Mouse (Mus musculus): ENCODE data around the gene Sprn. TPM values are rescaled to one million over a fixed set of nuclear protein-coding genes. Genes with fewer than 3 reads are reported as not detected.

Gene Sprn
- polyA plus RNA-seq, 1 experiment from 2014 or later = 0.10 TPM

- H3K36me3 ChIP-seq (ENCODE audit: insufficient read depth, low read length) = no peaks in the 10 kb centered on the region
- no peak overlapping the region for H3K4me3 ChIP-seq (ENCODE audit: low read depth, low read length)
- no peak for ATAC-seq
- WGBS = 22% methylated on average over 4 of the region's 4 CpGs
- H3K27ac ChIP-seq (ENCODE audit: low read length) = no peak overlapping the region
- H3K4me1 ChIP-seq (ENCODE audit: insufficient read depth, low read depth, low read length) = no peaks in the 10 kb centered on the region
- no peaks in the 10 kb centered on the region for H3K9me3 ChIP-seq (ENCODE audit: low read length)
- peaks cover 20% of the 10 kb centered on the region; the same call in 1 of the 2 replicates for H3K27me3 ChIP-seq (replicated peaks; ENCODE audit: insufficient read depth, low read length)
- TF ChIP-seq EP300 (IDR thresholded peaks at IDR 0.05) (no peak), CTCF (IDR thresholded peaks at IDR 0.05) (no peak)
- H3K4me2 ChIP-seq (replicated peaks; ENCODE audit: low read depth, low read length) = no peak overlapping the region
- no peak for DNase-seq (ENCODE audit: low spot score)
- no peak overlapping the region for H3K9ac ChIP-seq (replicated peaks; ENCODE audit: low read depth)
These were observed 854 bp downstream of the Sprn start for GRCm38 (mm10) chr7:140153829-140154217.

GRCm38 (mm10) chr7:140153383-140153782 lies 1.3 kb downstream of the Sprn start:
- WGBS = 6% methylated on average over 28 of the region's 28 CpGs
- no peak for TF ChIP-seq CTCF (IDR thresholded peaks at IDR 0.05)
- Histone ChIP-seq H3K4me3 (ENCODE audit: low read depth, low read length) (no peak overlapping the region), H3K9ac (replicated peaks; ENCODE audit: low read depth) (no peak overlapping the region), H3K27ac (ENCODE audit: low read length) (no peak overlapping the region), H3K36me3 (ENCODE audit: insufficient read depth, low read length) (no peaks in the 10 kb centered on the region), H3K27me3 (replicated peaks; ENCODE audit: insufficient read depth, low read length) (peaks cover 20% of the 10 kb centered on the region; the same call in 1 of the 2 replicates), H3K4me2 (replicated peaks; ENCODE audit: low read depth, low read length) (peak overlapping the region; percentile 32; the same call in 1 of the 2 replicates), H3K4me1 (ENCODE audit: insufficient read depth, low read depth, low read length) (no peaks in the 10 kb centered on the region), H3K9me3 (ENCODE audit: low read length) (no peaks in the 10 kb centered on the region)
- ATAC-seq (no peak), DNase-seq (ENCODE audit: low spot score) (no peak)

GRCm38 (mm10) chr7:140144550-140144949 lies 10.1 kb downstream of the Sprn start:
- no peak overlapping the region for H3K4me3 ChIP-seq (ENCODE audit: low read depth, low read length)
- H3K27me3 ChIP-seq (replicated peaks; ENCODE audit: insufficient read depth, low read length) = no peaks in the 10 kb centered on the region
- 82% methylated on average over 4 of the region's 4 CpGs for WGBS
- no peak overlapping the region for H3K4me2 ChIP-seq (replicated peaks; ENCODE audit: low read depth, low read length)
- no peaks in the 10 kb centered on the region for H3K9me3 ChIP-seq (ENCODE audit: low read length)
- DNase-seq (ENCODE audit: low spot score) = no peak
- no peaks in the 10 kb centered on the region for H3K36me3 ChIP-seq (ENCODE audit: insufficient read depth, low read length)
- H3K4me1 ChIP-seq (ENCODE audit: insufficient read depth, low read depth, low read length) = no peaks in the 10 kb centered on the region
- TF ChIP-seq EP300 (IDR thresholded peaks at IDR 0.05) (no peak), CTCF (IDR thresholded peaks at IDR 0.05) (no peak)
- H3K9ac ChIP-seq (replicated peaks; ENCODE audit: low read depth) = no peak overlapping the region
- no peak overlapping the region for H3K27ac ChIP-seq (ENCODE audit: low read length)
- ATAC-seq = no peak

GRCm38 (mm10) chr7:140141350-140141749 lies 13.3 kb downstream of the Sprn start:
- H3K4me2 ChIP-seq (replicated peaks; ENCODE audit: low read depth, low read length) = no peak overlapping the region
- H3K4me1 ChIP-seq (ENCODE audit: insufficient read depth, low read depth, low read length) = peaks cover 3% of the 10 kb centered on the region; the same call in 1 of the 2 replicates
- ATAC-seq (0 out of 2 replicates have a peak, but pooled peaks have one; percentile 18), DNase-seq (ENCODE audit: low spot score) (peak; percentile 85)
- TF ChIP-seq EP300 (IDR thresholded peaks at IDR 0.05) (no peak), CTCF (IDR thresholded peaks at IDR 0.05) (peak; percentile 86)
- H3K36me3 ChIP-seq (ENCODE audit: insufficient read depth, low read length) = no peaks in the 10 kb centered on the region
- H3K27ac ChIP-seq (ENCODE audit: low read length) = no peak overlapping the region
- no peaks in the 10 kb centered on the region for H3K27me3 ChIP-seq (replicated peaks; ENCODE audit: insufficient read depth, low read length)
- 4% methylated on average over 14 of the region's 14 CpGs for WGBS
- no peaks in the 10 kb centered on the region for H3K9me3 ChIP-seq (ENCODE audit: low read length)
- H3K9ac ChIP-seq (replicated peaks; ENCODE audit: low read depth) = no peak overlapping the region
- no peak overlapping the region for H3K4me3 ChIP-seq (ENCODE audit: low read depth, low read length)

- no peak for DNase-seq (ENCODE audit: low spot score)
- Histone ChIP-seq H3K4me2 (replicated peaks; ENCODE audit: low read depth, low read length) (peak overlapping the region; percentile 80), H3K9me3 (ENCODE audit: low read length) (no peaks in the 10 kb centered on the region), H3K9ac (replicated peaks; ENCODE audit: low read depth) (peak overlapping the region; percentile 66), H3K27ac (ENCODE audit: low read length) (peak overlapping the region; percentile 69), H3K4me3 (ENCODE audit: low read depth, low read length) (peak overlapping the region; percentile 64), H3K4me1 (ENCODE audit: insufficient read depth, low read depth, low read length) (peaks cover 3% of the 10 kb centered on the region; the same call in 1 of the 2 replicates), H3K36me3 (ENCODE audit: insufficient read depth, low read length) (no peaks in the 10 kb centered on the region), H3K27me3 (replicated peaks; ENCODE audit: insufficient read depth, low read length) (no peaks in the 10 kb centered on the region)
- WGBS = under 1% methylated on average over 8 of the region's 8 CpGs
- TF ChIP-seq CTCF (IDR thresholded peaks at IDR 0.05) (no peak), EP300 (IDR thresholded peaks at IDR 0.05) (no peak)
- no peak for ATAC-seq
These were observed 16.7 kb downstream of the Sprn start for GRCm38 (mm10) chr7:140138021-140138310.

GRCm38 (mm10) chr7:140137135-140138020 lies 17.3 kb downstream of the Sprn start, which contains the start of gene Mtg1:
Mtg1 (plus strand) TSS chr7:140137564.
- peak within 1 kb of the TSS; percentile 64 for H3K4me3 ChIP-seq (ENCODE audit: low read depth, low read length)
- 2% methylated on average over 35 of the region's 39 CpGs for WGBS
- peak within 1 kb of the TSS; percentile 66 for H3K9ac ChIP-seq (replicated peaks; ENCODE audit: low read depth)
- H3K27me3 ChIP-seq (replicated peaks; ENCODE audit: insufficient read depth, low read length) = no peaks in the 10 kb centered on the region
- H3K4me2 ChIP-seq (replicated peaks; ENCODE audit: low read depth, low read length) = peak within 1 kb of the TSS; percentile 80
- DNase-seq (ENCODE audit: low spot score) (peak; percentile 96), ATAC-seq (peak; percentile 99)
- no peaks in the 10 kb centered on the region for H3K36me3 ChIP-seq (ENCODE audit: insufficient read depth, low read length)
- peaks cover 3% of the 10 kb centered on the region; the same call in 1 of the 2 replicates for H3K4me1 ChIP-seq (ENCODE audit: insufficient read depth, low read depth, low read length)
- H3K9me3 ChIP-seq (ENCODE audit: low read length) = no peaks in the 10 kb centered on the region
- peak within 1 kb of the TSS; percentile 69 for H3K27ac ChIP-seq (ENCODE audit: low read length)
- TF ChIP-seq EP300 (IDR thresholded peaks at IDR 0.05) (no peak), CTCF (IDR thresholded peaks at IDR 0.05) (peak; percentile 6; the same call in 1 of the 2 replicates)
